Mouse (Mus musculus) C2C12 (cell line): ENCODE results near the gene Rhobtb1. TPM values are rescaled to one million over a fixed set of nuclear protein-coding genes. Genes with fewer than 3 reads are reported as not detected.

Experiments
- H3K27me3 ChIP-seq: one replicate; pipeline ENCODE4 v1.6.1; 2011; ENCODE audit not compliant: control insufficient read depth, insufficient read depth, insufficient read length
- H3K36me3 ChIP-seq: one replicate; pipeline ENCODE4 v1.6.1; 2011; ENCODE audit not compliant: control insufficient read depth, insufficient read depth
- H3K4me3 ChIP-seq: one replicate; pipeline ENCODE4 v1.5.1; 2011; ENCODE audit warnings: mild to moderate bottlenecking, control low read depth; ENCODE audit not compliant: poor library complexity, insufficient read depth, severe bottlenecking
- H3K79me2 ChIP-seq: one replicate; pipeline ENCODE4 v1.6.1; 2011; ENCODE audit not compliant: control insufficient read depth, insufficient read depth
- H3K79me3 ChIP-seq: one replicate; pipeline ENCODE4 v1.6.1; 2011; ENCODE audit warnings: low read depth, control low read depth
- H3ac ChIP-seq: one replicate; pipeline ENCODE3; 2011; ENCODE audit warnings: low read depth; ENCODE audit not compliant: control insufficient read depth, insufficient read length
- CEBPB ChIP-seq: IDR thresholded peaks from one replicate; pipeline ENCODE4 v1.6.1; 2011; ENCODE audit warnings: low read depth, mild to moderate bottlenecking, control low read depth, moderate library complexity
- CTCF ChIP-seq: IDR thresholded peaks from one replicate; pipeline ENCODE4 v1.5.1; 2011; ENCODE audit not compliant: control insufficient read depth, insufficient read depth, insufficient read length
- FOSL1 ChIP-seq: IDR thresholded peaks from one replicate; pipeline ENCODE4 v1.8.0; 2011; ENCODE audit warnings: mild to moderate bottlenecking, low read length; ENCODE audit not compliant: poor library complexity, insufficient read depth, severe bottlenecking
- MAX ChIP-seq: IDR thresholded peaks from one replicate; pipeline ENCODE4 v1.6.1; 2011; ENCODE audit warnings: mild to moderate bottlenecking, control low read depth
- MYOD1 ChIP-seq: IDR thresholded peaks from one replicate; pipeline ENCODE4 v1.6.1; 2011; ENCODE audit warnings: low read depth; ENCODE audit not compliant: control insufficient read depth, insufficient read length
- MYOG ChIP-seq: IDR thresholded peaks from one replicate; pipeline ENCODE4 v1.6.1; 2011; ENCODE audit not compliant: control insufficient read depth, insufficient read length; ENCODE audit errors: extremely low read depth
- USF1 ChIP-seq: IDR thresholded peaks from one replicate; pipeline ENCODE4 v1.6.1; 2011; ENCODE audit warnings: low read depth, mild to moderate bottlenecking, control low read depth, moderate library complexity
- polyA plus RNA-seq: library from polyadenylated mRNA; unstranded; fragments of >200 nt; fragmentation: generic; extraction: Trizol; gene quantifications from one replicate; pipeline ENCODE4 v1.2.1, GENCODE M21; 2012; ENCODE audit warnings: missing spikeins

Rhobtb1 gene
- polyA plus RNA-seq, 1 experiment = 3.8 TPM

DNA sequence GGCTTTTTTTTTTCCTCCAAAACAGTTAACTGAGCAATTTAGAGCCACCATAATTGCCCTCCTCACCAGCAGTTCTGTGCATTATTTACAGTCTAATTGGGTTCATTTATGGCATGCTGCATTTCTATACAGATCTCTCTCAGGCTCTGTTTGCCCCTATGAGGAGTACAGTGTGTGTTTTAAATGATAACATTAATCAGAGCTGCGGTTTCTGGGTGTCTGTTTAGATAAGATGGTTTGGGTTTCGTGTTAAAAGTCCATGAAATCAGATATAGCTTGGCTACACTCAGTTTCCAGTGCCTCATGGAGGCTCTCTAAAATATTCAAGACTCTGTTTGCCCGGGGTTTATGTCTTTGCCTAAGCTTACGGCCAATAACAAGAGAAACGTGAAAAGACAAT is 104.4 kb downstream of the Rhobtb1 start:
- Histone ChIP-seq H3ac (no peak overlapping the region), H3K36me3 (no peaks in the 10 kb centered on the region), H3K79me3 (no peaks in the 10 kb centered on the region), H3K27me3 (no peaks in the 10 kb centered on the region), H3K4me3 (no peak overlapping the region), H3K79me2 (no peaks in the 10 kb centered on the region)
- no peak for TF ChIP-seq USF1
- TF ChIP-seq FOSL1 = no peak
- no peak for TF ChIP-seq MYOG

GRCm38 (mm10) chr10:69257592-69258133 is 106.4 kb downstream of the Rhobtb1 start:
- H3K79me3 ChIP-seq = no peaks in the 10 kb centered on the region
- TF ChIP-seq USF1 = no peak
- TF ChIP-seq FOSL1 = no peak
- no peak for TF ChIP-seq MYOG
- no peak for TF ChIP-seq MYOD1
- no peak for TF ChIP-seq CEBPB
- TF ChIP-seq MAX = no peak
- TF ChIP-seq CTCF = no peak
- H3ac ChIP-seq = no peak overlapping the region
- H3K36me3 ChIP-seq = no peaks in the 10 kb centered on the region
- H3K4me3 ChIP-seq = no peak overlapping the region
- H3K79me2 ChIP-seq = no peaks in the 10 kb centered on the region
- H3K27me3 ChIP-seq = no peaks in the 10 kb centered on the region

- H3K79me3 ChIP-seq = no peaks in the 10 kb centered on the region
- TF ChIP-seq CTCF (no peak), CEBPB (no peak), MAX (no peak), MYOG (no peak)
- no peaks in the 10 kb centered on the region for H3K79me2 ChIP-seq
- no peak overlapping the region for H3ac ChIP-seq
- no peak overlapping the region for H3K4me3 ChIP-seq
- H3K36me3 ChIP-seq = no peaks in the 10 kb centered on the region
- H3K27me3 ChIP-seq = no peaks in the 10 kb centered on the region
Observed at GRCm38 (mm10) chr10:69258588-69258987, 107.4 kb downstream of the Rhobtb1 start.

DNA sequence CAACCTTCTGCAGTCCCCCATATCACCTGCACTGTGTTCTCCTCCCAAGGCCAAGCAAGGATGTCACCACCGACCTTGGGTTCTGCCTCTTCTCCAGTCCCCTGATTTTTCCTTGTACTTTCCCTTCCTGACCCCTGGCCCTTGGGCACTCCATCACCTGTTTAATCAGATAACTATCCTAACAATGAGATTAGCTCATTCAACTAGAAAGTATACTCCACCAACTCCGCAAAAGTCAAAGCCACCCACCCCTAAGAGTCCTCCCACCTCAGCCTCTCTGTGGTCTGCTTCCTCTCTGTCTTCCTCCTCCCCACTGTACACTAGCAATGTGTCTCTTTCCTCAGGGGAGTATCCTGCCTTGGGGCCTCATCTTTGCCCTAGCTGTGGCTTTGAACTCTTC is 107.9 kb downstream of the Rhobtb1 start:
- no peak overlapping the region for H3K4me3 ChIP-seq
- H3ac ChIP-seq = no peak overlapping the region
- no peaks in the 10 kb centered on the region for H3K36me3 ChIP-seq
- TF ChIP-seq MYOG (no peak), CTCF (no peak), CEBPB (no peak), MAX (no peak), USF1 (no peak), MYOD1 (no peak), FOSL1 (no peak)
- no peaks in the 10 kb centered on the region for H3K27me3 ChIP-seq
- no peaks in the 10 kb centered on the region for H3K79me3 ChIP-seq
- no peaks in the 10 kb centered on the region for H3K79me2 ChIP-seq

GRCm38 (mm10) chr10:69259929-69260328 is 108.7 kb downstream of the Rhobtb1 start:
- Histone ChIP-seq H3K36me3 (no peaks in the 10 kb centered on the region), H3ac (no peak overlapping the region), H3K79me3 (no peaks in the 10 kb centered on the region), H3K27me3 (no peaks in the 10 kb centered on the region), H3K4me3 (no peak overlapping the region), H3K79me2 (no peaks in the 10 kb centered on the region)
- no peak for TF ChIP-seq MYOD1
- no peak for TF ChIP-seq USF1
- no peak for TF ChIP-seq MAX
- TF ChIP-seq CEBPB = no peak
- no peak for TF ChIP-seq CTCF
- TF ChIP-seq MYOG = no peak
- TF ChIP-seq FOSL1 = no peak

DNA sequence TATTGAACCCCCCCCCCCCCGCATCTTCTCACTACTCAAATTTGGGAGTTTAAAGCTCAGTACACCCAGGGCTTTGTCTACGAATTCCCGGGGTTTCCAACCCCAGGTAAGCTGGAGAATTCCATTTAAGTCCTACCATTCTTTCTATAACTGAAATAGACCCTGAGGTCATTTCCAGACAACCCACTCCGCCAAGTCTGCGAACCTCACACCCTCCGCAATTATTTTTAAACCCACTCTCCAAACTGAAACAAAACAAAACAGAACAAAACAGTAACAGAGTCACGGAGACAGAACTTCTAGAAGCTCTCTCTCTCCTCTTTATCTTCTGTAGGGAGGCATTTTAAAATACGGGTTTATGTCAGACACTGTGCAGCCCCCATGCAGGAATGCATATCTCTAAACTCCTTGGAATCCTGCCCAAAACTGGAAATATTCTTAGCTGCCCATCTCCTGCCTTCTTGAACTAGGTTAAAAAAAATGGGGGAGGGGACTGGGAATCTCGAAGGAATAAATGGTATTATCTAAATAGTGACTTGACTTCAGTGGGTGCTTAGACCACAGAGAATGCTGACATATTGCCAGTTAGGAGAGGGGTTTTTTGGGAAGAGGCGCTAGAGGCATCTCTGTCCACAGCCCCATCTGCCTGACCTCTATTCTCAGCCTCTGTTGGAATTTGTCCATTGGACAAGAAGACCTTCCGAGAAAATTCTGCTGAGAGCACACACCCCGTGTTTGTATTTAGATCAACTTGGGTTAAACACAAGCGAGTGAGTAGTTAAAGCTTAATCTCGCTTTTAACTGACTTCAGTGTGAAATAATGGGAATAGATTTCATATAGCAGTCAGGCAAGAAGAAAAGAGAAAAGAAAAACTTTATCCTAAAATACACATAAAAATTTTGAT is 111.9 kb downstream of the Rhobtb1 start:
- H3ac ChIP-seq = no peak overlapping the region
- TF ChIP-seq USF1 = no peak
- no peak for TF ChIP-seq FOSL1
- no peak for TF ChIP-seq MAX
- TF ChIP-seq MYOG = no peak
- TF ChIP-seq CTCF = no peak
- TF ChIP-seq CEBPB = no peak
- H3K4me3 ChIP-seq = no peak overlapping the region
- H3K79me2 ChIP-seq = no peaks in the 10 kb centered on the region
- H3K79me3 ChIP-seq = no peaks in the 10 kb centered on the region
- H3K27me3 ChIP-seq = no peaks in the 10 kb centered on the region
- no peaks in the 10 kb centered on the region for H3K36me3 ChIP-seq
